Mouse (Mus musculus): Measurements from ENCODE around the gene 5730455P16Rik. TPM values are rescaled to one million over a fixed set of nuclear protein-coding genes. Genes with fewer than 3 reads are reported as not detected.

5730455P16Rik gene
- polyA plus RNA-seq, 1 experiment from 2014 or later: 28.0 TPM

- Histone ChIP-seq H3K9me3 (no peaks in the 10 kb centered on the region), H3K4me3 (no peak overlapping the region), H3K36me3 (no peaks in the 10 kb centered on the region), H3K27ac (no peak overlapping the region), H3K27me3 (no peaks in the 10 kb centered on the region), H3K4me2 (no peak overlapping the region), H3K4me1 (no peaks in the 10 kb centered on the region; the same call in 1 of the 2 replicates), H3K9ac (no peak overlapping the region)
- no peak for ATAC-seq (ENCODE audit: insufficient number of reproducible peaks, insufficient read depth, low FRiP score, low TSS enrichment, low read depth)
- 77% methylated on average over 4 of the region's 4 CpGs for WGBS
These were observed 63.9 kb downstream of the 5730455P16Rik start for GRCm38 (mm10) chr11:80313944-80314343.

DNA sequence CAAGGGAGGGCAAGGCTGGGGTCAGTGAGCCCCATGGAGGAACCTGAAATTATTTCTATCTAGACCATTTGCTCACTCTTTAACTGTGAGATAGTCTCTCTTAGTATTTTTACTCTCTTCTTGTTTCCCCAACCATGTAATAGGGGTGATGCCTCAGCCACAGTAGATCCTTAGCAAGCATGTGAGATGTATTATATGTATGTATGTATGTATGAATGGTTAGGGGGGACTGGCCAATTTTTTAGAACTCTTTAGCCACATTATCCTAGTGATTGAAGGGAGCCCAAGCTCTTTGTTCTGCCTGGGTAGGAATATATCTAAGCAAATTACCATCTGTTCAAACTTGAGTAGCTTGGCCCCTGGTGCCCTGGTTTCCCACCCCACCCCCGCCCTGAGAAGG is 64.4 kb downstream of the 5730455P16Rik start:
- Histone ChIP-seq H3K9me3 (no peaks in the 10 kb centered on the region), H3K4me3 (no peak overlapping the region), H3K27me3 (no peaks in the 10 kb centered on the region), H3K36me3 (no peaks in the 10 kb centered on the region), H3K4me2 (no peak overlapping the region), H3K27ac (no peak overlapping the region), H3K4me1 (no peaks in the 10 kb centered on the region; the same call in 1 of the 2 replicates), H3K9ac (no peak overlapping the region)
- WGBS: 62% methylated on average over 1 of the region's 1 CpGs
- no peak for ATAC-seq (ENCODE audit: insufficient number of reproducible peaks, insufficient read depth, low FRiP score, low TSS enrichment, low read depth)

GRCm38 (mm10) chr11:80312565-80312964 is 65.3 kb downstream of the 5730455P16Rik start:
- 2% methylated on average over 6 of the region's 6 CpGs for WGBS
- no peak overlapping the region for H3K9ac ChIP-seq
- no peak for ATAC-seq (ENCODE audit: insufficient number of reproducible peaks, insufficient read depth, low FRiP score, low TSS enrichment, low read depth)
- H3K36me3 ChIP-seq: no peaks in the 10 kb centered on the region
- H3K27ac ChIP-seq: no peak overlapping the region
- no peak overlapping the region for H3K4me3 ChIP-seq
- no peaks in the 10 kb centered on the region for H3K9me3 ChIP-seq
- no peaks in the 10 kb centered on the region; the same call in 1 of the 2 replicates for H3K4me1 ChIP-seq
- H3K4me2 ChIP-seq: no peak overlapping the region
- H3K27me3 ChIP-seq: no peaks in the 10 kb centered on the region

DNA sequence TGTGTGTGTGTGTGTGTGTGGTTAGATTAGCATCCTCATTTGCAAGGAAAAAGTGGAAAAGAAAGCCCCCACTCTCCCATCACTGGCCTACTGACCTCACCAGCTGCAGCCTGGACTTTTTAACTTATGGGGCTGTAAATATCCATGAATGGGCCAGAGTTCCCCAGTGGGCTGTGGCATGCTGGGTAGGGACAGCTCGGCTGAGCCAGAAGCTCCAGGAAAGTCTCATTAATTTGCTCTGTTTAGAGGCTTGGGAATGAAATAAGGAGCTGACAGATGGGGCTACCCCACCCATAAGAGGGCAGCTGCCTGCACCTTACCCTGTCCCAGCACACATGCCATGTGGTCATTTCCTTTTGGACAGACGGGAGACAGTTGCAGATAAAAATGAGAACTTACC is 65.8 kb downstream of the 5730455P16Rik start:
- no peaks in the 10 kb centered on the region for H3K36me3 ChIP-seq
- no peak overlapping the region for H3K27ac ChIP-seq
- H3K27me3 ChIP-seq: no peaks in the 10 kb centered on the region; the same call in 1 of the 2 replicates
- no peak overlapping the region for H3K4me3 ChIP-seq
- no peak overlapping the region for H3K9ac ChIP-seq
- 26% methylated on average over 2 of the region's 2 CpGs for WGBS
- H3K9me3 ChIP-seq: no peaks in the 10 kb centered on the region
- no peak overlapping the region for H3K4me2 ChIP-seq
- H3K4me1 ChIP-seq: no peaks in the 10 kb centered on the region; the same call in 1 of the 2 replicates
- ATAC-seq (ENCODE audit: insufficient number of reproducible peaks, insufficient read depth, low FRiP score, low TSS enrichment, low read depth): no peak

DNA sequence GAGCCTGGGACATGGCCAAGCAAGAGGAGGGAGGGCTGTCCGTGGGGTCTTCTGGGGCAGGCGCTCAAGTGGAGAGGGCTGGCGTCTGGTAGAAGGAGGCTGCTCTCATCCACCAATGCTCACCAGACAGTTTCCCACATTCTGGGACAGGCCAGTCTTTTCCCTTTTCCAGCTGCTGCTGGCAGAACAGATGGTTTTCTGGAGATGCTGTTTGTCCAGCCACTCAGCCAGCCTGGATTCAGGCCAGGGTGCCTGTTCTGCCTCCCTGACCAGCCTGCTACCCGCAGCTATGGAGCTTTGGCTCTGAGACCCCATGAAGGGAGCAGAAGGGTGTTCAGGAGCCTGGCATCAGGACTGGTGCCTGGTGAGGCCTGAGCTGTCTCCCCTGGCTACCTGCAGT is 66.6 kb downstream of the 5730455P16Rik start:
- no peak overlapping the region for H3K4me3 ChIP-seq
- no peak overlapping the region for H3K27ac ChIP-seq
- H3K27me3 ChIP-seq: no peaks in the 10 kb centered on the region; the same call in 1 of the 2 replicates
- no peaks in the 10 kb centered on the region for H3K36me3 ChIP-seq
- ATAC-seq (ENCODE audit: insufficient number of reproducible peaks, insufficient read depth, low FRiP score, low TSS enrichment, low read depth): no peak
- H3K4me1 ChIP-seq: no peaks in the 10 kb centered on the region; the same call in 1 of the 2 replicates
- H3K9me3 ChIP-seq: no peaks in the 10 kb centered on the region
- WGBS: 71% methylated on average over 4 of the region's 4 CpGs
- H3K4me2 ChIP-seq: no peak overlapping the region
- H3K9ac ChIP-seq: no peak overlapping the region

Other genes with a start within 250 kb of the 5730455P16Rik start
- gene Tefm, start 235.9 kb downstream of the 5730455P16Rik start, polyA plus RNA-seq (2015; fragmentation: Nextera tagmentation; extraction: Ambion mirVana): 31.4 and 32.3 TPM in 2 replicates
- 0.74 and 1.4 TPM in 2 replicates for gene Adap2, start 223.9 kb downstream of the 5730455P16Rik start, polyA plus RNA-seq (2015; fragmentation: Nextera tagmentation; extraction: Ambion mirVana)
- 6.3 and 8.1 TPM in 2 replicates for gene Rnf135, start 194.2 kb downstream of the 5730455P16Rik start, polyA plus RNA-seq (2015; fragmentation: Nextera tagmentation; extraction: Ambion mirVana)
- 52.8 and 63.4 TPM in 2 replicates for gene Rhot1, start 169.0 kb downstream of the 5730455P16Rik start, polyA plus RNA-seq (2015; fragmentation: Nextera tagmentation; extraction: Ambion mirVana)
- 6.1 and 6.6 TPM in 2 replicates for gene Rhbdl3, start 77.1 kb downstream of the 5730455P16Rik start, polyA plus RNA-seq (2015; fragmentation: Nextera tagmentation; extraction: Ambion mirVana)
- 258 and 268 TPM in 2 replicates for gene Zfp207, start 5.2 kb upstream of the 5730455P16Rik start, polyA plus RNA-seq (2015; fragmentation: Nextera tagmentation; extraction: Ambion mirVana)
- 288 and 317 TPM in 2 replicates for gene Psmd11, start 50.6 kb upstream of the 5730455P16Rik start, polyA plus RNA-seq (2015; fragmentation: Nextera tagmentation; extraction: Ambion mirVana)
- 3.7 and 4.0 TPM in 2 replicates for gene Cdk5r1, start 99.0 kb upstream of the 5730455P16Rik start, polyA plus RNA-seq (2015; fragmentation: Nextera tagmentation; extraction: Ambion mirVana)